Mouse (Mus musculus) mature B cell (primary cell): ENCODE data around the gene Dmrtc1c2.
"Not testable (repeated sequence)": the region's sequence is repeated elsewhere in the genome, so short reads cannot be mapped to it uniquely, and the experiment has no call there.

Source experiments
- in situ Hi-C: fragments of 300-500 bp; cut with MboI; formaldehyde crosslinking; loops from 2 replicates; pipeline ENCODE4 v1.14.3; 2019

The Dmrtc1c2 gene

DNA sequence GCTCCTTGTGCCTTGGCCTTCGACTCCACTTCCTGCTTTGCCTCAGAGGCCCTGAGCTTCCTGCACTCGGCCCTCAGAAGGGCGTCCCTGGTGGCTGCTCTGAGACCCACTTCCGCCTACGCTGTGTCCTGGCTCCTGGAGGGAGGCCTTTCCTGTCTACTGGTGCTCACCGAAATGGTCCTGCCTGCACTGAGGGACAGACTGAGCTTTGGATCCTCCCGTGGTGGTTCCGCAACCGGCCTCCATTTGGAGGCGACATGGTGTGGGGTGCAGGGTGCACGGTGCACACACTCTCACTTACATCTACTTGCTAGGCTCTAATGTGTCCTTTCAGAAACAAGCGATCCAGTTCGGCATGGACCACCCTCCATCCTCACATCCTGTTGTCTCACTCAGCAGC, at the start of gene Dmrtc1c2:
Gene Dmrtc1c2, minus strand, starts transcription at position 101 of the 400 bp plus-strand sequence.
- in situ Hi-C loops = not testable (repeated sequence)

DNA sequence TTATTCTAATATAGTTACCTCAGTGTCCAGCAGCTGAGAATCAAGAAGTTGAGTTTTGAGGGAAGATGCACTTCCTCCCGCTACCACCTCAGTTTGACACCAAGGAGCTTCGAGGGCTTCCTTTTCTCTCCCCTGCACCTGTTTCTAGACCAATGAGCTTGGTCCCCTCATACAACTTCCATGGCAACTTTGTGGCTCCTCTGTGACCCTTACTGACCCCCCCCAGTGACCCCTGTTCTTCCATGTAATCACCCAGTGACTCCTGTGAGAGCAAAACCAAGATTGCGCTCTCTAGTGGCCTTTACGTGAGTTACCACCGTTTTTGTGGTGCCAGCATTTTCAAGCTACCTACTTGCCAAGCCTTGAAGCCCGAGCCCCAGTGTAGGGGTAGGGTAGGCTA, 13.5 kb upstream of the Dmrtc1c2 start, which contains the start of gene 1700031F05Rik:
Gene 1700031F05Rik, minus strand, starts transcription at position 101 of the 400 bp plus-strand sequence.
- in situ Hi-C loops = no loop called here

GRCm38 (mm10) chrX:102812311-102812710, 42.1 kb downstream of the Dmrtc1c2 start:
- in situ Hi-C loops = no loop called here

DNA sequence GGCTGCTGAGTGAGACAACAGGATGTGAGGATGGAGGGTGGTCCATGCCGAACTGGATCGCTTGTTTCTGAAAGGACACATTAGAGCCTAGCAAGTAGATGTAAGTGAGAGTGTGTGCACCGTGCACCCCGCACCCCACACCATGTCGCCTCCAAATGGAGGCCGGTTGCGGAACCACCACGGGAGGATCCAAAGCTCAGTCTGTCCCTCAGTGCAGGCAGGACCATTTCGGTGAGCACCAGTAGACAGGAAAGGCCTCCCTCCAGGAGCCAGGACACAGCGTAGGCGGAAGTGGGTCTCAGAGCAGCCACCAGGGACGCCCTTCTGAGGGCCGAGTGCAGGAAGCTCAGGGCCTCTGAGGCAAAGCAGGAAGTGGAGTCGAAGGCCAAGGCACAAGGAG, 51.8 kb downstream of the Dmrtc1c2 start, which contains the start of gene Dmrtc1c1:
Gene Dmrtc1c1, plus strand, starts transcription at position 301 of the 400 bp plus-strand sequence.
- in situ Hi-C loops = not testable (repeated sequence)
